Mouse (Mus musculus) thymus, postnatal 0 days (tissue): Measurements from ENCODE around the gene Kcnh3. TPM values are rescaled to one million over a fixed set of nuclear protein-coding genes. Genes with fewer than 3 reads are reported as not detected.

ENCODE experiments used
- DNase-seq: peaks from one replicate; pipeline ENCODE4 v3.0.0-alpha.2; 2015; ENCODE audit warnings: low spot score
- polyA plus RNA-seq: library from polyadenylated mRNA; unstranded; fragments of >200 nt; fragmentation: Nextera tagmentation; extraction: Ambion mirVana; gene quantifications from 2 replicates; pipeline ENCODE4 v1.2.1, GENCODE M21; 2015

Kcnh3 gene
- polyA plus RNA-seq, 1 experiment from 2014 or later: 20.8 TPM

DNA sequence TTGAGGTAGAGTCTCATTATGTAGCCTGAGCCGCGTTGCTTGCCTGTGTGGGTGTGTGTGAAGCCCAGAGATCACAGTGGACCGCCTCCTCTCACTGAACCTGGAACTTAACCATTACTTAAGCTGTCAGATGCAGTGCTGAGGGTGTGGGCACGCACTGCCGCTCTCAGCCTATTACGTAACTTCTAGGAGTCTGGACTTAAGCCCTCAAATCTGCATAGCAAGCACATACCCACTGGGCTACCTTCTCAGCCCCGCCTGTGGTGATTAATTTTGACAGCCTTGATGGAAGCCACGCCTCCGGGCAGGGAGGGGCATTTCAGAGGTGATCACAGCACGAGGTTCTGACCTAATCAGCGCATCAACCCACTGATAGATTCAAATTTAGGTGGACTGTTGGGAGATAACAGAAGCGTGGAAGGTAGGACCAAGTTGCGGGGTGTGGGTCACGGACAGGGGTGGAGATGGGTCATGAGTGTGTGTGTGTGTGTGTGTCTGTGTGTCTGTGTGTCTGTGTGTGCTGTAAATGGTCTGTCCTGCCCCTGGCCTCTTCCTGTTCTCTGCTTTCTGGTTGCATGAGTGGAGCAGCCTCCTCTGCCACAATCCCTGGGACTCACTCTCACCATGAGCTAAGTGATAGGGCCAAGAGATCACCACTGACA lies 60.0 kb downstream of the Kcnh3 start:
- no peak for DNase-seq

DNA sequence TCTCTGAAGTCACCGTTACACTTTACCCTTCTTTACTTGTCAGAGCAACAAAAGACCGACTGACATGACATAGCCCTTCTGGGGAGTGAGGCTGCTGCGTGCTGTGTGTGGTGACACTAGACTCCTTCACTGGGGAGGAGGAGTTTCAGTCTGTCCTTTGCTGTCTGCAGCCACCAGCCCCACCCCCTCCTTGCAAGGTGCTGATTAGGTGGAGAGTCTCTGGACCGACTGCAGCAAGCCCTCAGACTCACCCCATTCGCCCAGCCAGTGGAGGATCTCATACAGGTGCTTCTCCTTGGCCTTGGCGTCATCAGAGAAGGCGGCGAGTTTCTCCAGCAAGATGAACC lies 60.5 kb downstream of the Kcnh3 start:
- no peak for DNase-seq

DNA sequence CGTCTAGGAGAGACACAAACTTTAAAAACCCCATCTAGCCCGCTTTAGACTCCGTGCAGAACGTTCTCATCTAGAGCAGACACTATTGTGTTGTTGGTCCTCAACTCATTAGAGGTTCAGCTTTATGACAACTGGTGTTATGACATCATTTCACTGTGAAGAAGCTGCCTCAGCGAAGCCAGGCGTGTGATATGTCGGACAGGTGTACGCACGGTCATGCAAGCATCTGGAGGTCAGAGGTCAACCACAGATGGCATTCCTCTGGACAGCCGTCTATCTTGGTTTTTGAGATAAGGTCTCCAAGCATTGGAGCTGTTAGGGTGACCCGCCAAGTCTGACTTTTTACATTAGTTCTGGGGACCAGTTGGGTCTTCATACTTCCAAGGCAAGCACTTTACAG lies 65.9 kb downstream of the Kcnh3 start:
- no peak for DNase-seq

Other genes with a start within 250 kb of the Kcnh3 start
- 153 and 156 TPM in 2 replicates for gene Tuba1c, start 195.0 kb upstream of the Kcnh3 start, polyA plus RNA-seq
- gene Prph, start 169.7 kb upstream of the Kcnh3 start, polyA plus RNA-seq: 0.99 and 1.1 TPM in 2 replicates
- 21.8 and 25.3 TPM in 2 replicates for gene Troap, start 150.3 kb upstream of the Kcnh3 start, polyA plus RNA-seq
- gene C1ql4, start 137.0 kb upstream of the Kcnh3 start, polyA plus RNA-seq: 0.18 TPM in 1 of 2 replicates, not detected in the other
- 0.13 and 0.22 TPM in 2 replicates for gene Dnajc22, start 131.7 kb upstream of the Kcnh3 start, polyA plus RNA-seq
- gene Spats2, start 98.9 kb upstream of the Kcnh3 start, polyA plus RNA-seq: 30.2 and 31.1 TPM in 2 replicates
- gene Mcrs1, start 27.1 kb downstream of the Kcnh3 start, polyA plus RNA-seq: 136 and 154 TPM in 2 replicates
- gene Prpf40b, start 70.2 kb downstream of the Kcnh3 start, polyA plus RNA-seq: 13.0 and 14.0 TPM in 2 replicates
- 0.05 and 0.08 TPM in 2 replicates for gene Fam186b, start 71.0 kb downstream of the Kcnh3 start, polyA plus RNA-seq
- gene Fmnl3, start 145.6 kb downstream of the Kcnh3 start, polyA plus RNA-seq: 21.2 and 22.3 TPM in 2 replicates
- gene Tmbim6, start 168.0 kb downstream of the Kcnh3 start, polyA plus RNA-seq: 398 and 433 TPM in 2 replicates
- gene Nckap5l, start 232.9 kb downstream of the Kcnh3 start, polyA plus RNA-seq: 5.7 and 6.0 TPM in 2 replicates
- 24.3 and 24.7 TPM in 2 replicates for gene Bcdin3d, start 249.9 kb downstream of the Kcnh3 start, polyA plus RNA-seq